Mouse (Mus musculus): ENCODE results near the gene Rftn1.

Gene Rftn1

GRCm38 (mm10) chr17:50025173-50025626 is 165.3 kb downstream of the Rftn1 start:
- peak in 1 of 2 experiments; percentile 14 for DNase-seq (ENCODE audit: low spot score in 2 of 2)

- no peak for DNase-seq (ENCODE audit: low spot score in 2 of 2)
These were observed 169.1 kb downstream of the Rftn1 start for GRCm38 (mm10) chr17:50021400-50021799.

DNA sequence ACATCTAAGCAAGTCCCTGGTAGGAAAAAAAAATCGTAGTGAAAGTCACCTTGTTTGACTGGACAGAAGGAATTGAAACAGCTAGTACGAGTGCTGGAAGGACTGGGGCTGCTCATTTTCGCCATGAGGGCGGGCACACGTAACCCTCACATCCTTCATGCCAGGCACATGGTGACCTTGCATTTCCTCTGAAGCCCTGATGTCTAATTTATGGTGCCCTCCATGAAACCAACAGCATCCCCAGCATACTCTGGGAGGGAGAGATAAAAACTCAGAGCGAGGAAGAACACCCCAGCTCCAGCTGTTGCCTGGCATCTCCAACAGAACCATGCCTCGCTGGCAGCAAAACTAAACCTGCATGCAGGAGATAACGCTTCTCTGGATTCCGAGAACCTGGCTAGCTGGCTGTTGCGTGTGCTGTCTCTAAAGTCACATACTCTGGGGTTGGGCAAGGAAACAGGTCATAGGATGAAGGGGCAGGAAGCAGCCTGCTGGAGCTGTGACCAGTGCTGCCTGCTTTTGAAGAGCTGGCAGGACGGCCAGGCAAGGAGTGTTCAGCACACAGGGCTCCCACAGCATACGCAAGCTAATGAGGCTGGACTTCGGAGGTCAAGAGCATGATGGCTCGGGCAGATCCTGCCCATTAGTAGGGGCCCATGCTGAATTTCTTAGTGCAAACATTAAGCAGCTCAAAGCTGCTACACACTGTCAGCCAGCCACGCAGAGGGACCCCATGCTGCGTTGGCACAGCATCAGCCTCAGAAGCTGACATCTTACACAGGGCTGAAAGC is 170.1 kb downstream of the Rftn1 start:
- no peak for DNase-seq (ENCODE audit: low spot score in 2 of 2)

- DNase-seq (ENCODE audit: low spot score in 2 of 2) = no peak
These were observed 170.7 kb downstream of the Rftn1 start for GRCm38 (mm10) chr17:50019819-50020210.

DNA sequence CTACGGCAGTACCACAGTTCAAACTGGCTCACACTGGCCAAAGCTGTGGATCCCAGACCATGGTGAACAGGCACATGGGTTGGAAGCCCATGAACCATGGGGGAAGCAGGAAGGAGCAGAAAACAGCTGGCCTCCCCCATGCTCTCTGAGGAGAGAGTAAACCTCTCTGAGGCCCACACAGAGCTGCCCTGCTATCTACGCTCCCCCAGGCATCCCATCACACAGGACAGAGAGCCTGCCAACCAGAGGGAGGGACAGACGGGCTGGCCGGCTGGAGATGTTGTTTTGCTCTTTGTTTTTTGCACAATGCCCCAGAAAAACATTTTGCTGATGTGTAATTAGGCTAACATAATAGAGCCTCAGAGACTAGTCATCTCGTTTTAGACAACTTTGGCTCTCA is 171.4 kb downstream of the Rftn1 start:
- DNase-seq (ENCODE audit: low spot score in 2 of 2) = no peak

- DNase-seq (ENCODE audit: low spot score in 2 of 2) = no peak
These were observed 175.8 kb downstream of the Rftn1 start for GRCm38 (mm10) chr17:50014708-50015107.

DNA sequence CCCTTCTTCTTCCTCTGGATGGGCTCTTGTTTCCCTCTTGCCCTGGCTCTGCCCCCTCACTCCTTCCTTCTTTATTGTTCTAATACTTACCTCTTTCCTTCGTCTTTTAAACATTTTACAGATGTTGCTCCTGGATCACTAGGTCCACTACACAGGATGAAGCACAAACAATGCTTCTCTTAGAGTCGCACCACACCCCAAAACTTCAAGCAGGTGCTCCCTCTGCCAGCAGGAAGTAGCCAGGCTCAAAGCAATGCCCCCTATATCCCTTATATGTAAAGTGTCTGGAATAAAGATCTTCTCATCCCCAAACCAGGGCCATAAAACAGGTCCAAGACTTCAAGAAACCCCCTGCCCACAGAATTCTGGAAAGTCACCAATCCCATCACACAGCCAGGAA is 176.6 kb downstream of the Rftn1 start:
- DNase-seq (ENCODE audit: low spot score in 2 of 2) = no peak

- DNase-seq (ENCODE audit: low spot score in 2 of 2) = no peak
These were observed 180.4 kb downstream of the Rftn1 start for GRCm38 (mm10) chr17:50010096-50010495.

GRCm38 (mm10) chr17:50006721-50007351 is 183.6 kb downstream of the Rftn1 start:
- no peak for DNase-seq (ENCODE audit: low spot score in 2 of 2)

DNA sequence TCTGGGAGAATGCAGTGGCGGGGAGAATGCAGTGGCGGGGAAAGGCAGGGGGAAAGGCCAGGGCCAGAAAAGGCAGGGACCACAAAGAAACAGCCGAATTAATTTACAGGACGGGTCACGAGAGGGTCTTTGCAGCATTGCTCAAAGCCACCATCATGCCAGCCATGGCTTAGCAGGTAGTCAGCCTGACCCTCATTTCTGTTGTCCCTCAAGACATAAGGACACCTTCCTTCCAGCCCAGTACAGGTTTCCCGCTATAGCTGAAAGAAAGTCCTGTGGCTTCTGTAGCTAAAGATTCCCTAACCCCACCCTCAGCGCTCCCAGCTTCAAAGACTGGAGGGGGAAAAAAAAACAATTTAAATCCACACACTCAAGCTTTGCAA is 184.1 kb downstream of the Rftn1 start:
- DNase-seq (ENCODE audit: low spot score in 2 of 2) = no peak

DNA sequence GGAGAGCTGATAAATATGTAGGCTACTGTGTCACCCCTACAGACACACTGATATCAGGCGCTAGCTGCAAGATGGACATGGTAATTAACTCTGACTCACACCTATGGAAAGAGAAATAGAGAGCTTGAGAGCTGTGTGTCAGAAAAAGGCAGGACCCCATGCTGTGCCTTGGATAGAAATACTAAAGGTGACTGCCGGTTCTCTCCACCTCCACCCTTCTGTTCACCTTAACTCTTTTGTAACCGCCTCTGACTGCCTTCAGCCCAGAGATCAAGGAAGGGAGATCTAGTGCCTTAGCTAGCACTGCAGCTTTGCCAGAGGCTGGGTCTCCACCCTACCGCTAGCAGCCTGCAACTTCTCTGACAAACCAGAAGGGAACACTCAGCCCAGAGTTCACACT is 187.3 kb downstream of the Rftn1 start:
- DNase-seq (ENCODE audit: low spot score in 2 of 2) = no peak

DNA sequence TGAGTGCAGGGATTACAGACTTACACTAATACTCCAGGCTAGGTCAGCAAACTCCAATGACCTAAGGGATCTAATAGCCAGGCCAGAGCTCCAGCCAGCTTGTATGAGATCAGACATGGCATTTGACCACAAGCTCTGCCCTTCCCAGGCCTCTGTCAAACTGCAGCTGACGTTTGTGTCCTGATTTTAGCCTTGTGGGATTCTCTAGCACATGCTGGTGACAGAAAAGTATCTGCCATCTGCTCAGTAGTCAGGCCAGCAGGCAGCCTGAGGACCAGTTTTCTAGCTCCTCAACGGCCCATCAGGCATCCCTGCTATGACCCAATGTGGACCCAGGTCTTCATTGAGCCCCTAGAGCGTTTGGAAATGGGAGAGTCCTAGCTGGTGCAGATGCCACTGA is 188.3 kb downstream of the Rftn1 start:
- DNase-seq (ENCODE audit: low spot score in 2 of 2) = no peak

DNA sequence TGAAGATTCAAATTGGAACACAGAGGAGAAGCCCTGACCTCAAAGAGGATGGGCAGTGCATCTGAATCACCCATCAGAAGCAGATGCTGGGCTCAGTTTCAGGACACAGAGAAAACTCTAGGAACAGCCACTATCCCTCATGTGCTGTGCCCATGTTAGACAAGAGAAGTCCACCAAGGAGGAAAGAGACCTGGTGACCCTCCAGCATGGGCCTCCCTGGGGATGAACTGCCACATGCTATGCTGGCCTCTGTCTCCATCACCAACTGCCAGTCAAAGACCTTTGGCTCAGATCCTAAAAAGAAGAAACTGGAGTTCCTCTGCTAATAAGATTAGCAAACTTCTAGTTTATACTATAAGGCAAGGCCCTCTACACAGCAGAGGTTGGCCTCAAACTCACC is 188.7 kb downstream of the Rftn1 start:
- DNase-seq (ENCODE audit: low spot score in 2 of 2) = no peak

- no peak for DNase-seq (ENCODE audit: low spot score in 2 of 2)
These were observed 189.9 kb downstream of the Rftn1 start for GRCm38 (mm10) chr17:50000580-50000979.

DNA sequence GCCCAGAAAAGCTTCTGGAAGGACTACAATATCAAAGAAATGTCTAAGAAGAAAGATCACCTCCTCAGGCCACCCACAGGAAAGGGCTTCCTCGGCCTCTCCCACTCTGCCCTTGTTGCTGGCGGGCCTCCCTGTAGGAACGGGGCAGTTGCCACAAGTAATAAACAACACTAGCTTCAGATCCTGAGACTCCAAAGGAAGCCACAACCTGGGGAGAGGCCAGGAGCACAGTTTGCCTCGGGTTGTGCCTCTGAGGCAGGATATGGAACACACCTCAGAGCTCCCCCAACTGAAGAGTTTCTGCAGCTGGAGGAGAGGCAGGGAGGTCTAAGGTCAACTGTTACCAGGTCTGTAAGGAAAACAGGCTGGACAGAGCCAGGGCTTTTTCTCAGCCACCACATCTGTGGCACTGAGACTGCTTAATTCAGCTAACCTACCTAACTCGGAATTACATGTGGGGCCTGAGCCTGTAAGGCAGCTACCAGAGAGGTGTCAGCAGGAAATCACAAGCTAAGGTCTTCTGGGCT is 193.8 kb downstream of the Rftn1 start:
- no peak for DNase-seq (ENCODE audit: low spot score in 2 of 2)

DNA sequence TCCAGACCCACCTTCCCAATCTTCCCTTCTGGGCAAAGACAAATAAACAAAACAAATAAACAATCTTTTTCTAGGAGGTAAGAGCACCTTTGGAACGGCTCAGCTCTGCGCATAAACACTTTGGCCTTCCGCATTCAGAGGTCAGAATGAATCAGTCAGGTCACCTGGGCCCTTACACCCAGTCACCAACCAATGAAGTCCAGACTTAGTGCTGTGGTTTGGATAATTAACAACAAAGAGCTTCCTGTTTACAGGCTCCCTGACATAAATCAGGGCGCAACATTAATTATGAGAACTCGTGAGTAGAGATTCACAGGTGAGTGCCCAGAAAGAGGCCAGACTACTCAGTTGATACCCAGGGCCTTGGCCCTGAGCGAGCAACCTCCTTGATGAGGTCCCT is 194.4 kb downstream of the Rftn1 start:
- DNase-seq (ENCODE audit: low spot score in 2 of 2) = no peak

DNA sequence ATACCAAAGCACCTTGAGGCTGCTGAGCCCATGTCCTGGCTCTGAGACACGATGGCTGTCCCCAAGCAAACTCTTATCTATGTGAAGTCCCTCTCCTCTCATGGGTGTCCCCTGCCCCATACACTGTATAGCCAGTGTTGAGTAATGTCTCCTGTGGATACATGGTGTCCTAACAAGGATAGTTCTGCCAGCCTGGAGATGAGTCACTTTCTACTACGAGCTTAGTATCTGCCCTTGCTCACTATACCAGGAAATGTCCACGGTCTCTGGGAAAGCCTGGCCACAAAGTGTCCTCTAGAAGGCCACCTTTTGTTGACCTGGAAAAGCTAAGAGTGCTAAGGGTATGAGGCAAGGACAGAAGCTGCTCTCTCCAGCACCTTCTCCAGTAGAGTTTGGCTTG is 195.2 kb downstream of the Rftn1 start:
- no peak for DNase-seq (ENCODE audit: low spot score in 2 of 2)

GRCm38 (mm10) chr17:49993631-49994030 is 196.8 kb downstream of the Rftn1 start:
- DNase-seq (ENCODE audit: low spot score in 2 of 2) = no peak

GRCm38 (mm10) chr17:49992625-49993603 is 197.6 kb downstream of the Rftn1 start:
- DNase-seq (ENCODE audit: low spot score in 2 of 2) = no peak

DNA sequence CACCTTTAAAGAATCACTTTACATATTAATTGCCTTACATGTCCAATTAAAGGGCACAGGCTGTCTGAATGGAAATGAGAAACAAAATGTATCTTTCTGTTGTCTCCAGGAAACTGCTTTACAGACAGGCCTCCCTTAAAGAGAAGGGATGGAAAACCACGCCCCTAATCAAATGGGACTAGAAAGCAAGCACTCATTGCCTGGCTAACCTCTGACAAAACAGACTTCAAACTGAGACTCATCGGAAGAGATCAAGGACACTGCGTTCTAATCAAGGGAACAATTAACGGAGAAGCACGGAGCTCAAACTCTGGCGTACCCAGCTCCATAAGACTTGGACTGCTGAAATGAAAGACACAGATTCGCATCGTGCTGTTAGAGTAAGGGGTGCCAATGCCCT is 200.9 kb downstream of the Rftn1 start:
- DNase-seq (ENCODE audit: low spot score in 2 of 2) = no peak

- no peak for DNase-seq (ENCODE audit: low spot score in 2 of 2)
These were observed 203.4 kb downstream of the Rftn1 start for GRCm38 (mm10) chr17:49987095-49987494.

GRCm38 (mm10) chr17:49983478-49983877 is 207.0 kb downstream of the Rftn1 start:
- no peak for DNase-seq (ENCODE audit: low spot score in 2 of 2)

Data from urinary bladder, postnatal 36 days (tissue).